Mouse (Mus musculus): ENCODE results near the gene Thbs3.

GRCm38 (mm10) chr3:89202253-89203141 lies 12.5 kb upstream of the Thbs3 start, which contains the start of gene Gba:
- TF ChIP-seq CTCF (IDR thresholded peaks at IDR 0.05; ENCODE audit: low read depth) (no peak), EP300 (IDR thresholded peaks at IDR 0.05; ENCODE audit: low read depth) (no peak)
